Mouse (Mus musculus): Measurements from ENCODE around the gene Ncoa3. TPM values are rescaled to one million over a fixed set of nuclear protein-coding genes. Genes with fewer than 3 reads are reported as not detected.

Ncoa3 gene
- polyA plus RNA-seq, 1 experiment = 28.5 TPM

DNA sequence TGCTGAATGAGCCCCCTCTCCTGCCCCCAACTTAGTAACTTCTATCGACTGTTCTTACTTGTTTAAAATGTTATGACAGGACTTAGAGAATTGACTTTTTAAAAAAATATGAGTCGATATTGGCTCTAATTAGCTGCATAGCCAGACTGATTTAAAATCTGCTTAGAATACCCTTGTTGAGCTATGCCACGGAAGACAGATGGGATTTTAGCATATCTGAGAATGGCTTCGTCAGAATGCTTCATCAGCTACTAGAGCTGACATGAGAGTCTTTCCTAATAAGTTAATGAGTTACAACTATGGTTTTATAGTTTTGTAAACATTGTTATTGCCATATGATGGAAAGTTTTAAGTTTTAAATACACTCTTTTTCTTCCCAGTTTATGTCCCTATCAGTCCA, 32.2 kb downstream of the Ncoa3 start:
- TF ChIP-seq CTCF (IDR thresholded peaks at IDR 0.05; ENCODE audit: borderline replicate concordance, extremely low read depth, insufficient read depth, insufficient read length) = no peak
- no peak for TF ChIP-seq POLR2A (IDR thresholded peaks at IDR 0.05; ENCODE audit: borderline replicate concordance, extremely low read depth, insufficient read depth, insufficient read length, poor library complexity, severe bottlenecking)
- DNase-seq (ENCODE audit: low read depth) = peak; percentile 73

GRCm38 (mm10) chr2:166025943-166026342, 33.5 kb downstream of the Ncoa3 start:
- no peak for DNase-seq (ENCODE audit: low read depth)
- TF ChIP-seq POLR2A (IDR thresholded peaks at IDR 0.05; ENCODE audit: borderline replicate concordance, extremely low read depth, insufficient read depth, insufficient read length, poor library complexity, severe bottlenecking) = no peak
- TF ChIP-seq CTCF (IDR thresholded peaks at IDR 0.05; ENCODE audit: borderline replicate concordance, extremely low read depth, insufficient read depth, insufficient read length) = no peak

- TF ChIP-seq POLR2A (IDR thresholded peaks at IDR 0.05; ENCODE audit: borderline replicate concordance, extremely low read depth, insufficient read depth, insufficient read length, poor library complexity, severe bottlenecking) (no peak), CTCF (IDR thresholded peaks at IDR 0.05; ENCODE audit: borderline replicate concordance, extremely low read depth, insufficient read depth, insufficient read length) (no peak)
- no peak for DNase-seq (ENCODE audit: low read depth)
Measured at GRCm38 (mm10) chr2:166027834-166028233, 35.4 kb downstream of the Ncoa3 start.

- TF ChIP-seq CTCF (IDR thresholded peaks at IDR 0.05; ENCODE audit: borderline replicate concordance, extremely low read depth, insufficient read depth, insufficient read length) = no peak
- no peak for TF ChIP-seq POLR2A (IDR thresholded peaks at IDR 0.05; ENCODE audit: borderline replicate concordance, extremely low read depth, insufficient read depth, insufficient read length, poor library complexity, severe bottlenecking)
- DNase-seq (ENCODE audit: low read depth) = peak; percentile 69
Measured at GRCm38 (mm10) chr2:166029232-166029631, 36.8 kb downstream of the Ncoa3 start.

- TF ChIP-seq POLR2A (IDR thresholded peaks at IDR 0.05; ENCODE audit: borderline replicate concordance, extremely low read depth, insufficient read depth, insufficient read length, poor library complexity, severe bottlenecking) (no peak), CTCF (IDR thresholded peaks at IDR 0.05; ENCODE audit: borderline replicate concordance, extremely low read depth, insufficient read depth, insufficient read length) (no peak)
- DNase-seq (ENCODE audit: low read depth) = peak; percentile 38
Measured at GRCm38 (mm10) chr2:166030256-166030995, 38.0 kb downstream of the Ncoa3 start.

- peak; percentile 78 for DNase-seq (ENCODE audit: low read depth)
Measured at GRCm38 (mm10) chr2:166031120-166031929, 38.9 kb downstream of the Ncoa3 start.

GRCm38 (mm10) chr2:166032628-166033027, 40.2 kb downstream of the Ncoa3 start:
- TF ChIP-seq POLR2A (IDR thresholded peaks at IDR 0.05; ENCODE audit: borderline replicate concordance, extremely low read depth, insufficient read depth, insufficient read length, poor library complexity, severe bottlenecking) = no peak
- no peak for TF ChIP-seq CTCF (IDR thresholded peaks at IDR 0.05; ENCODE audit: borderline replicate concordance, extremely low read depth, insufficient read depth, insufficient read length)
- no peak for DNase-seq (ENCODE audit: low read depth)

More at GRCm38 (mm10) chr2:166031120-166031929, 38.9 kb downstream of the Ncoa3 start:
- no peak for TF ChIP-seq CTCF (IDR thresholded peaks at IDR 0.05; ENCODE audit: borderline replicate concordance, extremely low read depth, insufficient read depth, insufficient read length)

GRCm38 (mm10) chr2:166034967-166035490, 42.6 kb downstream of the Ncoa3 start:
- no peak for TF ChIP-seq POLR2A (IDR thresholded peaks at IDR 0.05; ENCODE audit: borderline replicate concordance, extremely low read depth, insufficient read depth, insufficient read length, poor library complexity, severe bottlenecking)
- TF ChIP-seq CTCF (IDR thresholded peaks at IDR 0.05; ENCODE audit: borderline replicate concordance, extremely low read depth, insufficient read depth, insufficient read length) = no peak
- no peak for DNase-seq (ENCODE audit: low read depth)

DNA sequence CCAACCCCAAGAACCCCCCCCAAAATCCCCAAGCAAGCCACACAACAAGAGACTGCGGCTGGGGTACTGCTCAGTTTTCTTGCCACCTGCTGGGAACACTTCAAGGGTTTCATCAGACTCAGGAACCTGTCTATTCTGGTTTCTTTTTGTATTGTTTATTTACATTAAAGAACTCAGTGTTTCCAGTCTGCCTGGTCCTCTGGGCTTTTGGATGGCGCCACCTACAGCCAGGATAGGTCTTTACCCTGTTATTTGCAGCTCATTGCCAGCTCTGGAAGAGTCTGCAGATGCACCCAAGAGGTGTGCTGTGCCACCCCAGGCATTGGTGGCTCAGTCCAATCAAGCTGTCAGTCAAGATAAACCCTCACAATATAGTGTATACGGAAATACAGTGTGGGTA, 43.3 kb downstream of the Ncoa3 start:
- peak; percentile 42 for DNase-seq (ENCODE audit: low read depth)
- TF ChIP-seq POLR2A (IDR thresholded peaks at IDR 0.05; ENCODE audit: borderline replicate concordance, extremely low read depth, insufficient read depth, insufficient read length, poor library complexity, severe bottlenecking) (no peak), CTCF (IDR thresholded peaks at IDR 0.05; ENCODE audit: borderline replicate concordance, extremely low read depth, insufficient read depth, insufficient read length) (peak; percentile 46; the same call in 1 of the 2 replicates)

GRCm38 (mm10) chr2:166039681-166040080, 47.2 kb downstream of the Ncoa3 start:
- no peak for DNase-seq (ENCODE audit: low read depth)
- TF ChIP-seq POLR2A (IDR thresholded peaks at IDR 0.05; ENCODE audit: borderline replicate concordance, extremely low read depth, insufficient read depth, insufficient read length, poor library complexity, severe bottlenecking) = no peak
- no peak for TF ChIP-seq CTCF (IDR thresholded peaks at IDR 0.05; ENCODE audit: borderline replicate concordance, extremely low read depth, insufficient read depth, insufficient read length)

GRCm38 (mm10) chr2:166042542-166042941, 50.1 kb downstream of the Ncoa3 start:
- DNase-seq (ENCODE audit: low read depth) = no peak
- TF ChIP-seq CTCF (IDR thresholded peaks at IDR 0.05; ENCODE audit: borderline replicate concordance, extremely low read depth, insufficient read depth, insufficient read length) (no peak), POLR2A (IDR thresholded peaks at IDR 0.05; ENCODE audit: borderline replicate concordance, extremely low read depth, insufficient read depth, insufficient read length, poor library complexity, severe bottlenecking) (no peak)
